Mouse (Mus musculus) brown adipose tissue, adult 24 weeks (tissue): Measurements from ENCODE around the gene Gm21860. TPM values are rescaled to one million over a fixed set of nuclear protein-coding genes. Genes with fewer than 3 reads are reported as not detected.
"Not testable (repeated sequence)": the region's sequence is repeated elsewhere in the genome, so short reads cannot be mapped to it uniquely, and the experiment has no call there.

Experiments
- H3K27ac ChIP-seq: fragments of 200-500 bp; replicated peaks from 2 replicates; pipeline ENCODE4 v1.5.1; 2012; ENCODE audit warnings: low read depth, mild to moderate bottlenecking, low read length
- H3K4me1 ChIP-seq: fragments of 200-500 bp; 2 replicates; pipeline ENCODE4 v1.6.1; 2012; ENCODE audit warnings: low read length, mixed read lengths; ENCODE audit not compliant: control insufficient read depth, insufficient read depth, insufficient read length
- H3K4me3 ChIP-seq: fragments of 200-500 bp; 2 replicates; pipeline ENCODE4 v1.5.1; 2012; ENCODE audit warnings: low read depth, mild to moderate bottlenecking, low read length, moderate library complexity; ENCODE audit not compliant: insufficient read depth
- polyA plus RNA-seq: library from polyadenylated mRNA; stranded (reverse); fragments of >200 nt; gene quantifications from 2 replicates; pipeline ENCODE4 v1.2.4, GENCODE M21; 2012; ENCODE audit not compliant: missing spikeins, insufficient read depth, insufficient read length

The Gm21860 gene
- not detected in 2 replicates for polyA plus RNA-seq

- H3K4me3 ChIP-seq, H3K27ac ChIP-seq, H3K4me1 ChIP-seq: not testable (repeated sequence)
These were observed at the start of gene Gm21860 for GRCm38 (mm10) chrY:90754721-90755120. Gm21860 (minus strand) TSS chrY:90754821.

DNA sequence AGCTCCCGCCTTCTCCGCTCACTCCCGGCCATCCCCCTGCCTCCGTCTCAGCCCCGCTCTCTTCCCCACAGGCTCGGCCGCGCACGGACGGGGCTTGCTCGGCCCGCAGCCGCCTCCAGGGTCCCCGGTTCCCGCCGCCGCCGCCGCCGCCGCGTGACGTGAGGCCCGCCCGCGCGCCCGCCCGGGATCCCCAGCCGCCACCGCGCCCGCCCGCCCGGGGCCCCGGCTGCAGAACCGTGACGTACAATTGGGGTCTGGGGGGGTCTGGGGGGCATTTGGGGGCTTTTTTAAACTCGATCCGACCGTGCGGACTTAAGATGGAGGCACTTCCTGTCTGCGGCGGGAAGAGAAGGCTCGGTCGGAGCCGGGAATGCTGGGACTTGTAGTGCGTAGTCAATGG lies 29.8 kb upstream of the Gm21860 start, which contains the start of gene Gm47283:
Gm47283 (plus strand) TSS at position 301 of the 400 bp plus-strand sequence.
- H3K27ac ChIP-seq, H3K4me1 ChIP-seq, H3K4me3 ChIP-seq: not testable (repeated sequence)

- not testable (repeated sequence) for H3K4me3 ChIP-seq, H3K4me1 ChIP-seq, H3K27ac ChIP-seq
These were observed 9.4 kb downstream of the Gm21860 start for GRCm38 (mm10) chrY:90745256-90745655.

DNA sequence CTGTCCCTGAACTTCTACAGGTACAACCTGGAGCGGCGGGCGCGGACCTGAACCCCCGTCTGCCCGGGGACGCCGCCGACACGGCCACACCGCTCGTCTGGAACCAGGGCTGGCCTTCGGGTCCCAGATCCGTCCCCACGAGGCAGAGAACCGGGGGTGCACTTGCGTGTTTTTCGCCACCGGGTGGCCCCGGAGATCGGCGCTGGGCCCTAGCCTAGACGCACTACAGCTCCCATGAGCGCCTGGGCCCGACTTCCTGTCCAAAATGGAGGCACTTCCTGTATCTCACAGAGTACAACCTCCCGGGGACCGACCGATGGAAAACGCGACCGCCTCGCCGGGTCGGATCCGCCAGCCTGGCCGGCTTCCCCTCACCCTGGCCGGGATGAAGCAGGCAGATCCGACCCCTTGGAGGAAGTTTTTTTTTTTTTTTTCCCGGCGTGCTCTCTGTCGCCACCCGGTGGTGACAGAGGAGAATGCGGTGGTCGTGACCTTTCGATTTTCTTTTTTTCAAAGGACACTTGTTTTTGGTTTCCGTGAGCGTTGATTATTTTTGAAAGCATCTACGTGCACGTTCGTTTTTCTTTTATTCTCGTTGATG lies 10.1 kb downstream of the Gm21860 start:
- H3K4me1 ChIP-seq, H3K27ac ChIP-seq: not testable (repeated sequence)
- peak overlapping the region; percentile 41 for H3K4me3 ChIP-seq

- no peak overlapping the region for H3K27ac ChIP-seq
- H3K4me3 ChIP-seq: peak overlapping the region; percentile 41; the same call in 1 of the 2 replicates
These were observed 10.8 kb downstream of the Gm21860 start for GRCm38 (mm10) chrY:90743811-90744220.

GRCm38 (mm10) chrY:90743053-90743810 lies 11.4 kb downstream of the Gm21860 start:
- peak overlapping the region; percentile 0; the same call in 1 of the 2 replicates for H3K4me3 ChIP-seq
- H3K27ac ChIP-seq, H3K4me1 ChIP-seq: not testable (repeated sequence)

More at GRCm38 (mm10) chrY:90743811-90744220, 10.8 kb downstream of the Gm21860 start:
- H3K4me1 ChIP-seq: no peaks in the 10 kb centered on the region

GRCm38 (mm10) chrY:90742261-90743052 lies 12.2 kb downstream of the Gm21860 start:
- H3K4me3 ChIP-seq: peak overlapping the region; percentile 0; the same call in 1 of the 2 replicates
- not testable (repeated sequence) for H3K4me1 ChIP-seq, H3K27ac ChIP-seq

DNA sequence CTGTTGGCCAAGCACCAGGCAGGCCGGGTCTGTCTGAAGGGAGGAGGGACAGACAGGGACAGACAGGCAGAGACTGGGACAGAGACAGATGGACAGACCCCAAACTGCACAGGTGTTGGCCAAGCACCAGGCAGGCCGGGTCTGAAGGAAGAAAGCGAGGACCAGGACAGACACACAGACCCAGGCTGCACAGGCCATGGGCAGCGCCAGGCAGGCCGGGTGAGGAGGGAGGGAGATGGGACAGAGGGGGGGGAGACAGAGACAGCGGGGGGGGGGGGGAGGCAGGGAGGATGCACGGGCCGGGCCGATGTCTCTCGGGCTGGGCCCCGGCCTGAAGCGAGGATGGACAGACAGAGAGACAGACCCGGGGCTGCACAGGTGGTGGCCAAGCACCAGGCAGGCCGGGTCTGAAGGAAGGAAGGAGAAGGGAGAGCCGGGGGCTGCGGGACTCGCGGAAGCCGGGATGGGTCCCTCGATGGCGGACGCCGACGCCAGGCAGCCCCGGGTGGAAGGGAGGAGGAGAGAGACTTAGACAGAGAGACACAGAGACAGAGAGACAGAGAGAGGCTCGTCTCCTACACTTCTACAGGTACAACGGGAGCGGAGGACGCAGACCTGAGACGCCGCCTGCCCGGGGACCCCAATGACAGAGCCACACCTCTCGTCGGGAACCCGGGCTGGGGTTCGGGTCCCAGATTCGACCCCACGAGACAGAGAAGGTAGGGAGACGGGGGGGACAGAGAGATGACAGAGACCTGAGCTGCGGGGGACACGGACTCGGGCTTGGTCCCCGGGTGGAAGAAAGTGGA lies 13.0 kb downstream of the Gm21860 start:
- H3K4me1 ChIP-seq, H3K27ac ChIP-seq, H3K4me3 ChIP-seq: not testable (repeated sequence)

- H3K27ac ChIP-seq, H3K4me1 ChIP-seq, H3K4me3 ChIP-seq: not testable (repeated sequence)
These were observed 13.6 kb downstream of the Gm21860 start for GRCm38 (mm10) chrY:90741006-90741405.

GRCm38 (mm10) chrY:90740013-90740561 lies 14.5 kb downstream of the Gm21860 start:
- Histone ChIP-seq H3K27ac (no peak overlapping the region), H3K4me1 (no peaks in the 10 kb centered on the region), H3K4me3 (no peak overlapping the region)

GRCm38 (mm10) chrY:90739531-90740012 lies 15.0 kb downstream of the Gm21860 start:
- not testable (repeated sequence) for H3K27ac ChIP-seq, H3K4me1 ChIP-seq, H3K4me3 ChIP-seq

DNA sequence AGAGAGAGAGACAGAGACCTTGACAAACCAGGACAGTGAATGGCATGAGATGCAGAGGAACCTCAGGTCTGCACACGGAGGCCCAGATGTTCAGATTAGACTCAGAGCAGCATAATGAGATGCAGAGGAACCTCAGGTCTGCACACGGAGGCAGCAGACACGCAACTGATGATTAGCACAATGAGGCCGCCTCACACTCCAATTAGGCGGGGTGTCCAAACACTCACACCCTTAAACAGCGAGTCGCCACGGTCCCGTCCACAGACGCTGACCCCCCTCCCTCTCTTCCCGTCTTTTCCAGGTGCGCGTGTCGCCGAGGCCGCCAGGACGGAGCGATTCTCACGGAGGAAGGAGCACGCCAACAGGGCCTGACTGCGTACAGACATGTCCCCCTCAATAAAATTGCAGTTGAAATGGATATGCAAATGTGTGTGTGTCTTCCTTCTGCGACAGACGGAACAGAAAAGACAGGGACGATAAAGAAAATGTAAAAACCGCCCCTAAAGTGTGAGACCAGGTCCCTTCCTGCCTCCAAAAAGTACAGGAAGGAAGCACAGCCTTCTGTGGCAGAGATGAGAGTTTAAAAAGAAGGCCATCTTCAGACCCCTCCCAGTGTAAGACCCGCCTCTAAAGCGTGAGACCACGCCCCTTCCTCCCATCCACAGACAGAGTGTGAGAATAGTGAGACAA lies 15.6 kb downstream of the Gm21860 start:
- H3K4me3 ChIP-seq, H3K4me1 ChIP-seq, H3K27ac ChIP-seq: not testable (repeated sequence)

DNA sequence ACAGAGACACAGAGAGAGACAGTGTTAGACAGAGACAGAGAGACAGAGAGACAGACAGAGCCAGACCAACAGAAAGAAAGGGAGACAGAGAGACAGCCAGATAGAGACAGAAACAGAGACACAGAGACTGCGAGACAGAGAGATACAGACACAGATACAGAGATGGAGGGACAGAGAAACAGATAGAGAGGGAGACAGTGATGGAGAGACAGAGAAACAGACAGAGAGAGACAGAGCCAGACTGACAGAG lies 16.3 kb downstream of the Gm21860 start:
- Histone ChIP-seq H3K4me3 (no peak overlapping the region), H3K27ac (no peak overlapping the region), H3K4me1 (no peaks in the 10 kb centered on the region)
